Mouse (Mus musculus): Measurements from ENCODE around the gene Ahctf1.

GRCm38 (mm10) chr1:179787281-179787680, 16.2 kb downstream of the Ahctf1 start:
- TF ChIP-seq CTCF (IDR thresholded peaks at IDR 0.05; ENCODE audit: borderline replicate concordance, control insufficient read depth, extremely low read depth, insufficient read depth, low read length, poor library complexity), result no peak
- no peak for TF ChIP-seq POLR2A (IDR thresholded peaks at IDR 0.05; ENCODE audit: control insufficient read depth, extremely low read depth, insufficient read depth, low read length, poor library complexity)
